Mouse (Mus musculus) stomach, postnatal 0 days (tissue): ENCODE results near the gene Slc25a43.

Source experiments
- CTCF ChIP-seq: IDR thresholded peaks from 2 replicates; pipeline ENCODE4 v1.5.1; 2016; ENCODE audit warnings: antibody characterized with exemption, low read depth, mild to moderate bottlenecking, moderate library complexity
- EP300 ChIP-seq: optimal IDR thresholded peaks from 2 replicates; pipeline ENCODE3; 2016; ENCODE audit warnings: antibody characterized with exemption

- TF ChIP-seq CTCF (no peak), EP300 (no peak)
These were observed 5.9 kb downstream of the Slc25a43 start for GRCm38 (mm10) chrX:36749281-36749785.
